Comparison of ENCODE assay signal across 8 mouse cellular contexts in the genomic region with DNA sequence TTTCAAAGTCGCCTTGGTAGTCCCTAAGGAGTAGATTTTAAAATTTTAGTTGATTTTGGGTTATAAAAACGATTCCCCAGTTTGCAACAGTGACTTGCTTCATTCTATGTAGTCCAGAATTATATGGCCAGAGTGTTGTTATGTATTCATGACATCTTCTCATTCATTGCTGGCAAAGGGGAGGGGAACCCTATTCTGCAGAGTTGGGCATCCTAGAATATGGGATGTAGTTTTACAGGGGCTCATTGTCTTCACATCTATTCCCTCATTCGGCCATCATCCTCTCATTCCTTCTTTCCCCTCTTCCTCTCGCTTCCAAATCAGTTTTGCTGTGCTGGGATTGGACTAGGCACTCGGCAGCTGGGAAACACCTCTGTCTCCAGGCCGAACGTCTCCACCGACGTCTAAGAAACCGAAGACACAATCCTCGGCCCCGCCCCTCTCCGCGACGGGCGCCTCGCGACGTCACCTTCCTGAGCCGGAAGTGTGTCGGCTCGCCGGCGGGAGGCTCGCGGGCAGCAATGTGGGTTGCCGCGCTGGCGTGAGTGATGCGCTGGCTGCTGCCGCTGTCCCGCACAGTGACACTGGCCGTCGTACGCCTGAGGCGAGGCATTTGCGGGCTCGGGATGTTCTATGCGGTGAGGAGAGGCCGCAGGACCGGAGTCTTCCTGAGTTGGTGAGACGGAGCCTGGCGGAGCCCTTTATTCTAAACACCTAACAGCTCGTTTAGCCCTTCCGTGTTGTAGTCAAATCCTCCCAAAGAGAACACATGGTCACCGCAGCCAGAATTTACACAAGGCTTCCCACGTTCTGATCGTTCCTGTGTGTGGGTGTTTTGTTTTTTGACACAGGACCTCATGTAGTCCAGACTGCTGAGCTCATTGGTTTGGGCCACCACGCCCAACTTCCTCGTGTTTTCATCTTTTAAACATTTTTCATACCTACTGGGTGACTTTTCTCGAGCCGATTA. TPM values are rescaled to one million over a fixed set of nuclear protein-coding genes. Genes with fewer than 3 reads are reported as not detected.
DNase-seq lines count a peak whose midpoint lies in the region; ATAC-seq and TF ChIP-seq lines count a peak whose summit lies in the region.

A gene (plus strand): TSS at position 462 of the 970 bp plus-strand sequence.

- peaks cover 4% of the 10 kb centered on the region; the same call in 1 of the 2 replicates for H3K4me1 ChIP-seq in cortical plate, adult 2 months (ENCODE audit: control insufficient read depth, insufficient read depth, low read length)
- peaks cover 7% of the 10 kb centered on the region for H3K4me1 ChIP-seq in hindbrain, postnatal 0 days (ENCODE audit: insufficient read depth, low read length)

- peaks cover 36% of the 10 kb centered on the region for H3K79me2 ChIP-seq in macrophage (ENCODE audit: inconsistent target)

- no peaks in the 10 kb centered on the region for H3K9me3 ChIP-seq in hindbrain, postnatal 0 days (ENCODE audit: low read length)

- peak; percentile 98 for ATAC-seq in hindbrain, postnatal 0 days

- no peaks in the 10 kb centered on the region for H3K27me3 ChIP-seq in hindbrain, postnatal 0 days (ENCODE audit: insufficient read depth, low read length)

- DNase-seq in adipocyte (ENCODE audit: low spot score): peak; percentile 86
- DNase-seq in gastrocnemius, adult 8-10 months (ENCODE audit: low spot score in 2 of 2): peak; percentile 70 to 75
- DNase-seq in hindbrain, postnatal 0 days (ENCODE audit: low spot score): peak; percentile 95
- peak; percentile 90 to 93 for DNase-seq in left cerebral cortex, adult 2 months (ENCODE audit: extremely low spot score in 1 of 2, low spot score in 2 of 2)
- peak; percentile 81 for DNase-seq in retina, postnatal 7 days (ENCODE audit: low read depth, low spot score)
- DNase-seq in urinary bladder, adult 18-20 months (ENCODE audit: low spot score in 2 of 2): peak; percentile 84 to 90

- H3K27ac ChIP-seq in cortical plate, adult 2 months (ENCODE audit: insufficient read depth, low read length): 0 out of 2 replicates have a peak within 1 kb of the TSS, but pooled peaks have one; percentile 45
- peak within 1 kb of the TSS; percentile 77 for H3K27ac ChIP-seq in hindbrain, postnatal 0 days
- H3K27ac ChIP-seq in left cerebral cortex, adult 2 months: peak within 1 kb of the TSS; percentile 89
- peak within 1 kb of the TSS; percentile 56 for H3K27ac ChIP-seq in macrophage

- TF ChIP-seq CTCF in cortical plate, adult 2 months (IDR thresholded peaks at IDR 0.05; ENCODE audit: extremely low read depth, insufficient read depth, low read length): no peak
- TF ChIP-seq CTCF in hindbrain, postnatal 0 days (IDR thresholded peaks at IDR 0.05; ENCODE audit: low read depth): no peak
- no peak for TF ChIP-seq CTCF in left cerebral cortex, adult 2 months (IDR thresholded peaks at IDR 0.05)

- intact Hi-C loops in left cerebral cortex, adult 2 months (cut with DNase I): loop anchor here (1.0 kb wide), 1 partner anchor 13 kb away; no protein-coding TSS in a partner anchor

- 2% methylated on average over 52 of the region's 52 CpGs for WGBS in hindbrain, postnatal 0 days
- 3% methylated on average over 52 of the region's 52 CpGs for WGBS in macrophage (ENCODE audit: missing documents)

- peak within 1 kb of the TSS; percentile 93 for H3K4me2 ChIP-seq in hindbrain, postnatal 0 days (ENCODE audit: low read depth, low read length)

- H3K9ac ChIP-seq in hindbrain, postnatal 0 days (replicated peaks; ENCODE audit: low read length): peak within 1 kb of the TSS; percentile 77

- TF ChIP-seq POLR2A in cortical plate, adult 2 months (IDR thresholded peaks at IDR 0.05; ENCODE audit: extremely low read depth, insufficient read depth, low read length): peak; percentile 89; the same call in 1 of the 2 replicates

- H3K4me3 ChIP-seq in cortical plate, adult 2 months (ENCODE audit: insufficient read depth, low read length): peak within 1 kb of the TSS; percentile 74
- H3K4me3 ChIP-seq in hindbrain, postnatal 0 days (ENCODE audit: low read length): peak within 1 kb of the TSS; percentile 76
- H3K4me3 ChIP-seq in left cerebral cortex, adult 2 months: peak within 1 kb of the TSS; percentile 70
- H3K4me3 ChIP-seq in macrophage (ENCODE audit: inconsistent target): peak within 1 kb of the TSS; percentile 94

- H3K36me3 ChIP-seq in hindbrain, postnatal 0 days (ENCODE audit: insufficient read depth, low read length): peaks cover 7% of the 10 kb centered on the region
- H3K36me3 ChIP-seq in macrophage (ENCODE audit: inconsistent target): no peaks in the 10 kb centered on the region; the same call in 1 of the 2 replicates

RNA-seq across cellular contexts. Expression of the gene that starts here (rescaled TPM):
- polyA plus RNA-seq in cortical plate, adult 2 months (2012; rRNA removed): 18.7 and 19.6 TPM in 2 replicates
- total RNA-seq in gastrocnemius, adult 8-10 months (2022): 1 to 10 TPM; 5.1 to 8.7 (median 7.2) TPM
- 7.4 and 11.3 TPM in 2 replicates for total RNA-seq in hindbrain, postnatal 0 days (2014; rRNA removed)
- 12.7 and 14.8 TPM in 2 replicates for polyA plus RNA-seq in hindbrain, postnatal 0 days (2015; fragmentation: Nextera tagmentation; extraction: Ambion mirVana)
- 10 to 100 TPM; 13.4 to 13.6 TPM for total RNA-seq in left cerebral cortex, adult 2 months (2021)
- total RNA-seq in macrophage (2018; cell fraction: chromatin; rRNA removed): 10 to 100 TPM in 24 of 26 experiments, 1 to 10 TPM in 2; 6.5 to 41.7 (median 25.0) TPM
- 10 to 100 TPM in 25 of 26 experiments, 1 to 10 TPM in 1; 9.2 to 18.3 (median 14.7) TPM for total RNA-seq in macrophage (2018; cell fraction: cytosol; rRNA removed)
- 10 to 100 TPM in 24 of 26 experiments, 1 to 10 TPM in 2; 8.9 to 31.5 (median 17.6) TPM for total RNA-seq in macrophage (2018; cell fraction: nucleus; rRNA removed)
- polyA plus RNA-seq in macrophage (2018): 16.6 to 20.1 TPM (median 16.7 TPM) in 3 replicates

Comparison
In these comparisons a context has a peak if more than half of its experiments do, and no peak if none do; other contexts are left out.
1. Peak in every context shown above with its lines: DNase-seq, ATAC-seq, H3K4me3 ChIP-seq and H3K27ac ChIP-seq.